Mouse (Mus musculus) kidney, postnatal 0 days (tissue): Measurements from ENCODE around the gene Srxn1. TPM values are rescaled to one million over a fixed set of nuclear protein-coding genes. Genes with fewer than 3 reads are reported as not detected.

ENCODE experiments used
- ATAC-seq: fragments of 200-750 bp; cut with Nextera tagmentation; replicated peaks from 2 replicates; pipeline ENCODE4 v1.8.0; 2017; ENCODE audit warnings: low read depth, moderate number of reproducible peaks, moderate TSS enrichment, moderate library complexity; ENCODE audit not compliant: low FRiP score
- DNase-seq: peaks from one replicate; pipeline ENCODE4 v3.0.0-alpha.2; 2016; ENCODE audit warnings: low spot score
- H3K27ac ChIP-seq: fragments of 300-500 bp; sonication (generic); 2 replicates; pipeline ENCODE4 v1.5.1; 2014; ENCODE audit warnings: mild to moderate bottlenecking
- H3K27me3 ChIP-seq: fragments of 300-500 bp; sonication (generic); 2 replicates; pipeline ENCODE4 v1.6.1; 2014; ENCODE audit warnings: low read length, mixed read lengths; ENCODE audit not compliant: insufficient read depth
- H3K36me3 ChIP-seq: fragments of 300-500 bp; sonication (generic); 2 replicates; pipeline ENCODE4 v1.6.1; 2014; ENCODE audit warnings: low read length, mixed read lengths; ENCODE audit not compliant: insufficient read depth
- H3K4me1 ChIP-seq: fragments of 300-500 bp; sonication (generic); replicated peaks from 2 replicates; pipeline ENCODE4 v1.6.1; 2014; ENCODE audit warnings: antibody characterized with exemption, low read length, mixed read lengths; ENCODE audit not compliant: insufficient read depth
- H3K4me2 ChIP-seq: fragments of 300-500 bp; sonication (generic); 2 replicates; pipeline ENCODE4 v1.6.1; 2014; ENCODE audit warnings: mild to moderate bottlenecking, low read length, moderate library complexity, mixed read lengths
- H3K4me3 ChIP-seq: fragments of 300-500 bp; sonication (generic); replicated peaks from 2 replicates; pipeline ENCODE4 v1.5.1; 2014; ENCODE audit warnings: low read depth, low read length
- H3K9ac ChIP-seq: fragments of 300-500 bp; sonication (generic); 2 replicates; pipeline ENCODE4 v1.6.1; 2014; ENCODE audit warnings: low read depth, low read length
- H3K9me3 ChIP-seq: fragments of 300-500 bp; sonication (generic); replicated peaks from 2 replicates; pipeline ENCODE4 v1.6.1; 2016; ENCODE audit warnings: low read length, inconsistent platforms, mixed read lengths
- CTCF ChIP-seq: IDR thresholded peaks from 2 replicates; pipeline ENCODE4 v1.5.1; 2016; ENCODE audit warnings: antibody characterized with exemption, low read depth, mild to moderate bottlenecking, moderate library complexity
- WGBS: fragments of 180-500 bp; shearing (Covaris S2); extraction: QIAGEN DNeasy Blood & Tissue Kit; methylation state at CpG from one replicate; pipeline ENCODE4 v1.1.7; 2014; 5-methylcytosine and 5-hydroxymethylcytosine counted together
- polyA plus RNA-seq: library from polyadenylated mRNA; unstranded; fragments of >200 nt; fragmentation: Nextera tagmentation; extraction: Ambion mirVana; gene quantifications from 2 replicates; pipeline ENCODE4 v1.2.1, GENCODE M21; 2015

Gene Srxn1
- polyA plus RNA-seq, 1 experiment from 2014 or later = 20.3 TPM

DNA sequence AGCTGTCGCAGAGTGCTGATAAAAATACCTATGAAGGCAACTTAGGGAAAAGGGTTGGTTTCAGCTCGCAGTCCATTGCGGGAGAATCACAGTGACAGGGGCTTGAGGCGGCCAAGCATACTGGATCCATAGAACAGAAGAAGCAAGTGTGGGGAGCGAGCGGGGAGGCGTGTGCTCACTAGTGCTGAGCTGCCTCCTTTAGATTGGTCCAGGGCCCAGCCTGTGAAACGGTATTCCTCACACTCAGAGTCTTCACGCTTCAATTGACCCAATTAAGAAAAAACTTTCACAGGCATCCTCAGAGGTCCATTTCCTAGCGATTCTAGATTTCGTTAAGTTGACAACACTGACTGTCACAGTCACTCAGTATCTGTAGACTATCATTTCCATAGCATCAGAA is 35.6 kb downstream of the Srxn1 start:
- DNase-seq (peak; percentile 39), ATAC-seq (no peak)
- 25% methylated on average over 11 of the region's 11 CpGs for WGBS
- Histone ChIP-seq H3K4me3 (no peak overlapping the region), H3K36me3 (no peaks in the 10 kb centered on the region), H3K9me3 (no peaks in the 10 kb centered on the region), H3K9ac (no peak overlapping the region), H3K27me3 (peaks cover 18% of the 10 kb centered on the region; the same call in 1 of the 2 replicates), H3K4me2 (no peak overlapping the region), H3K27ac (no peak overlapping the region), H3K4me1 (peaks cover 25% of the 10 kb centered on the region; the same call in 1 of the 2 replicates)
- TF ChIP-seq CTCF = no peak

DNA sequence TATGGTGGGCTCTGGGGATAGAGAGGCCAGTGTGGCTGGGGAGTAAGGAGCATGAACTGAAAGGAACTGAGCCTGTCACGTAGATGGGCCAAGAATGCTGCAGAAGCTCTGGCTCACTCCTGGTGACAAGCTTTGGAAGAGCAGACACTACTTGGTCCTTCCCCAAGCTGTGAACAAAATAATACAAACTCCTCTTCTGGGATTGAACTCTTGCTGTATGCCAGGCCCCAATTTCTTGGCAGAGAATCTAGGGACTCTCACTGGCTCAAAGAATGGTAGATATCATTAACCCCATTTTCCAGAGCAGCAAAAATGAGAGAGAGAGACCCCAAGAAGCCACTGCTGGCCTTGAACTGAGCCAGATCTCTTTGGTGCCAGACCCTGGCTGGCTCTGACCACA is 36.2 kb downstream of the Srxn1 start:
- Histone ChIP-seq H3K27me3 (peaks cover 18% of the 10 kb centered on the region; the same call in 1 of the 2 replicates), H3K27ac (peak overlapping the region; percentile 27; the same call in 1 of the 2 replicates), H3K4me1 (peaks cover 25% of the 10 kb centered on the region; the same call in 1 of the 2 replicates), H3K4me3 (peak overlapping the region; percentile 40), H3K36me3 (no peaks in the 10 kb centered on the region), H3K9me3 (no peaks in the 10 kb centered on the region), H3K9ac (no peak overlapping the region), H3K4me2 (peak overlapping the region; percentile 81)
- ATAC-seq (no peak), DNase-seq (peak; percentile 26)
- WGBS = 36% methylated on average over 1 of the region's 1 CpGs
- no peak for TF ChIP-seq CTCF

DNA sequence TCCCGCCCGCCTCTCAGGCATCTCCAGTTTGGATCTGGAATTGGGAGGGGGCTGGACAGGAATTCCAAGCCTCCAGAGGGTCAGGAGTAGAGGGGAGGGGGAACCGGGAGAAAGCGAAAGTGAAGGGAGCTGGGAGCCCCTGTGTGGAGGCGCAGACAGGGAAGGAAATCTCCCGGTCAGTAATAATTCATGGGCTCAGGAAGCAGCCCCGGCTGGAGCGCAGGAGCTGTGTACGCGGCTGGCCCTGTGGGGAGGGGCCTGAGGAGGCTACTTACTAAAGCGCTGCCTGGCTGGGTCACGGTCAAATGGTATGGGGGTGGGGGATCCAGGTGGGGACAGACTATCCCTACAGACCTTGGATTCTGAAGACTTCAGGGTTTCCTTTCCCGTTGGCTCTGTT is 36.7 kb downstream of the Srxn1 start:
- DNase-seq (peak; percentile 92), ATAC-seq (peak; percentile 68)
- Histone ChIP-seq H3K36me3 (no peaks in the 10 kb centered on the region), H3K4me2 (peak overlapping the region; percentile 81), H3K9ac (peak overlapping the region; percentile 49; the same call in 1 of the 2 replicates), H3K4me1 (peaks cover 25% of the 10 kb centered on the region; the same call in 1 of the 2 replicates), H3K9me3 (no peaks in the 10 kb centered on the region), H3K27ac (peak overlapping the region; percentile 27), H3K4me3 (peak overlapping the region; percentile 40), H3K27me3 (peaks cover 18% of the 10 kb centered on the region; the same call in 1 of the 2 replicates)
- no peak for TF ChIP-seq CTCF
- 0% methylated on average over 13 of the region's 13 CpGs for WGBS

DNA sequence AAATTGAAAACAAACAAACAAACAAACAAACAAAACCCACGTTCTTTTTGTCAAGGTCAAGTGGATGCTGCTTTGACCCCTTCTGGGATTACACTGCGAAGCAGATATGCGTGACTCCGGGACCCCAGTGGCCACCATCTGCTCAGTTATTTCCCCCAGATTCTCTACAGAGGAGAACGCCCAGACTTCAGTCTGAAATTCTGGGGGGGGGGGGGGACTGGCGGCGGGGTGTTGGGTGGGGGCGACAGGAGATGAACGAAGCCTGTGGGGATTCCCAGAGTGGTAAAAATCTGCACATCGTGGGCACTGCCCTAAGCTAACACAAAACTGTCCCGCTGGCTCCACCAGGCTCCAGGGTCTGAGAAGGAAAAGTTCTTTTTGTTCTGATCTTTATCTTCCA is 37.3 kb downstream of the Srxn1 start:
- Histone ChIP-seq H3K4me3 (peak overlapping the region; percentile 40), H3K27ac (0 out of 2 replicates have a peak overlapping the region, but pooled peaks have one; percentile 27), H3K4me1 (peaks cover 25% of the 10 kb centered on the region; the same call in 1 of the 2 replicates), H3K9me3 (no peaks in the 10 kb centered on the region), H3K4me2 (peak overlapping the region; percentile 81), H3K36me3 (no peaks in the 10 kb centered on the region), H3K9ac (no peak overlapping the region), H3K27me3 (peaks cover 18% of the 10 kb centered on the region; the same call in 1 of the 2 replicates)
- ATAC-seq (no peak), DNase-seq (no peak)
- no peak for TF ChIP-seq CTCF
- 3% methylated on average over 11 of the region's 11 CpGs for WGBS

DNA sequence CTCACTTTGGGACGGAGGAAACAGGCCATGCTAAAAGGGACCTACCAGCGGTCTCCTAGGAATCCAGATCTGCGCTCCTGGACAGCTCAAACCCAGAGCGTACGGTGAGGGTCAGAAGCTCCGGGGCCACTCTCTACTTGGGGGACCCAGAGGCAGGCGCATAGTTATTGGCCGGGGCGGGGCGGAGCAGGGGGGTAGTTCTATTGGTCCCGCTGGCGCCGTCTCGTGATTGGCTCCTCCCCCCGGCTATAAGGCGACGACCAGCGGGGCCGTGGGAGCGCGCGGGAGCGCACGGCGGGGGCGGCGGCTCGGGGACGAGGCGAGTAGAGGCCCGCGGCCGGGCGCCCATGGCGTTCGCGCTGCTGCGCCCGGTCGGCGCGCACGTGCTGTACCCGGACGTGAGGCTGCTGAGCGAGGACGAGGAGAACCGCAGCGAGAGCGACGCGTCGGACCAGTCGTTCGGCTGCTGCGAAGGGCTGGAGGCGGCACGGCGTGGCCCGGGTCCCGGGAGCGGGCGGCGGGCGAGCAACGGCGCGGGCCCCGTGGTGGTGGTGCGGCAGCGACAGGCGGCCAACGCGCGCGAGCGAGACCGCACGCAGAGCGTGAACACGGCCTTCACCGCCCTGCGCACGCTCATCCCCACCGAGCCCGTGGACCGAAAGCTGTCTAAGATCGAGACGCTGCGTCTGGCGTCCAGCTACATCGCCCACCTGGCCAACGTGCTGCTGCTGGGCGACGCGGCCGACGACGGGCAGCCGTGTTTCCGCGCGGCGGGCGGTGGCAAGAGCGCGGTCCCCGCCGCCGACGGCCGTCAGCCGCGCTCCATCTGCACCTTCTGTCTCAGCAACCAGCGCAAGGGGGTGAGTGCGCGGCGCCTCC is 38.2 kb downstream of the Srxn1 start, which contains the start of gene Tcf15:
Gene Tcf15, plus strand, starts transcription at position 283 of the 879 bp plus-strand sequence.
- no peaks in the 10 kb centered on the region for H3K9me3 ChIP-seq
- peak within 1 kb of the TSS; percentile 81 for H3K4me2 ChIP-seq
- peak within 1 kb of the TSS; percentile 40 for H3K4me3 ChIP-seq
- peaks cover 18% of the 10 kb centered on the region; the same call in 1 of the 2 replicates for H3K27me3 ChIP-seq
- 0 out of 2 replicates have a peak within 1 kb of the TSS, but pooled peaks have one; percentile 27 for H3K27ac ChIP-seq
- TF ChIP-seq CTCF = no peak
- H3K4me1 ChIP-seq = peaks cover 25% of the 10 kb centered on the region; the same call in 1 of the 2 replicates
- under 1% methylated on average over 105 of the region's 118 CpGs for WGBS
- ATAC-seq (peak; percentile 57), DNase-seq (peak; percentile 76)
- H3K36me3 ChIP-seq = no peaks in the 10 kb centered on the region
- H3K9ac ChIP-seq = peak within 1 kb of the TSS; percentile 36; the same call in 1 of the 2 replicates

DNA sequence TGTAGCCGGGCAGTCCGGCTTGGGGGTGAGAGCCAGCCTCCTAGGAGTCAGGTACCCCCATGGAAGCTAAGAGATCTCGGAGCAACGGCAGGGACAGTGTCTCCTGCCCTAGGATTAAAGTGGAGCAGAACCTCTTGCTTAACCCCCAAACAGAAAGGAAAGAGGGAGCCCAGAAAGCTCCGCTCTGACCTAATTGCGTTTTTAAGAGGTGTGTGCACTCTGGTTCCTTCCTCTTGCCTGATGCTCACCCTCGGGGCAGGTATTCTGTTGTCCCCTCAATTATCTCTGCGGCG is 38.8 kb downstream of the Srxn1 start:
- H3K9me3 ChIP-seq = no peaks in the 10 kb centered on the region
- H3K9ac ChIP-seq = 0 out of 2 replicates have a peak overlapping the region, but pooled peaks have one; percentile 36
- peaks cover 18% of the 10 kb centered on the region; the same call in 1 of the 2 replicates for H3K27me3 ChIP-seq
- H3K27ac ChIP-seq = no peak overlapping the region
- H3K36me3 ChIP-seq = no peaks in the 10 kb centered on the region
- H3K4me2 ChIP-seq = peak overlapping the region; percentile 81
- WGBS = 22% methylated on average over 9 of the region's 9 CpGs
- peak overlapping the region; percentile 40 for H3K4me3 ChIP-seq
- DNase-seq (no peak), ATAC-seq (no peak)
- peaks cover 25% of the 10 kb centered on the region; the same call in 1 of the 2 replicates for H3K4me1 ChIP-seq
- no peak for TF ChIP-seq CTCF
